Mouse (Mus musculus): ENCODE measurements at regions not wholly inside any gene's neighbourhood (a gene's known extent, or its start where the extent isn't known, plus 50 kb on each side); places are given as distances from the start of the nearest gene placed in this dataset.

DNA sequence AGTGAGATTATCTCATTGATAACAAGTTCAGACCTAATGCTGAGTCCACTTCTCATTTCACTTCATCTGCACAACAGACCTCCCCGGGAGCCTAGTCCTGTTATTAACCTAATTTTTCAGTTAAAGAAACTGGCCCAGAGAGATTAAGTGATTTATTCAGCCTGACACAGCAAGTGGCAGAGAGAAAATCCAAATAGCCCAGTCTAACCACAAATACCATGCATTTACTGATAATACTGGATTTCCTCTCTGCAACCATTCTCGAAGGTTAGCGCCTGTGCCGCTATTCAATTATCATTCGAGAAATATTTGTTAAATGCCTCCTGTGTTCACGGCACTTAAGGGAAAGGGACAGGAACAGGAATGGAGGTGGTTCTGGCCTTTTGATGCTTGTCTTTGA is 303.5 kb upstream of the Atp2b1 start:
- TF ChIP-seq CTCF (IDR thresholded peaks at IDR 0.05; ENCODE audit: low read depth): no peak
- no peak for TF ChIP-seq EP300 (IDR thresholded peaks at IDR 0.05; ENCODE audit: low read depth)

All from heart, postnatal 0 days (tissue).